Mouse (Mus musculus): Measurements from ENCODE around the gene Ccnj.
A peak's percentile ranks its signal among the peaks of the same experiment; 100 is the strongest.

Ccnj gene

DNA sequence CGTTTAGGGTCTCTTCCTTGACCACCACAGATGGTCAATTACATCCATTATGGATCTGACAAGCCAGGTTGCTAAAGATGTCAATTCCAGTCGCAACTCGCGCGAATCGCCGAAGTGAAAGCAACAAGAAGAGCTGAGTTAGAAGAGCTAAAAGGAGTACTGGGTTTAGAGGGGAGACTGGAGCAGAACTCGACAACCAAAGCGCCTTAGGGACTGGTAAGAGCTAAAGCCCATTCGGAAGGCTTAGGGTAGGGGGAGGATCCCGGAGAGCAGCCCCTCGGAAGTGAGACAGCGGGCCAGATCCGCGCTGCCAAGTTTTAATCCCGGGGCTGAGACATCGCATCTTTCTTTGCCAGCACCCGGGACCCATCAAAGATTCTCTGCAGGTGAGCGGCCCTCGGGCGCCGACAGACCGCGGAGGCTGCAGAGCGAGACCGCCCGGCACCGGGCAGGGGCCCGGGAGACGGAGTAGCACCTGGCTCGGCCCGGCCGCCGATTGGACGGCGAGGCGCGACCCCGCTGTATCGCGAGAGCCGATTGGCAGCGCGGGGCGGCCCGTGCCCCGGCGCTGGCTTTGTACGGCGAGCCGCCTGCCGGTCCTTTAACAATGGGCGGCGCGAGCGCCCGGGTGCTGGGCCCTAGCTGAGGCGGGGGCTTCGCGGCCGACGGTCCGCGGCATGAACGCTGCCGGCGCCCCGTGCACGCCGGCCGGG lies at the start of gene Ccnj:
Ccnj (plus strand) TSS at position 577 of the 713 bp plus-strand sequence.
- DNase-seq, result peak; percentile 94

DNA sequence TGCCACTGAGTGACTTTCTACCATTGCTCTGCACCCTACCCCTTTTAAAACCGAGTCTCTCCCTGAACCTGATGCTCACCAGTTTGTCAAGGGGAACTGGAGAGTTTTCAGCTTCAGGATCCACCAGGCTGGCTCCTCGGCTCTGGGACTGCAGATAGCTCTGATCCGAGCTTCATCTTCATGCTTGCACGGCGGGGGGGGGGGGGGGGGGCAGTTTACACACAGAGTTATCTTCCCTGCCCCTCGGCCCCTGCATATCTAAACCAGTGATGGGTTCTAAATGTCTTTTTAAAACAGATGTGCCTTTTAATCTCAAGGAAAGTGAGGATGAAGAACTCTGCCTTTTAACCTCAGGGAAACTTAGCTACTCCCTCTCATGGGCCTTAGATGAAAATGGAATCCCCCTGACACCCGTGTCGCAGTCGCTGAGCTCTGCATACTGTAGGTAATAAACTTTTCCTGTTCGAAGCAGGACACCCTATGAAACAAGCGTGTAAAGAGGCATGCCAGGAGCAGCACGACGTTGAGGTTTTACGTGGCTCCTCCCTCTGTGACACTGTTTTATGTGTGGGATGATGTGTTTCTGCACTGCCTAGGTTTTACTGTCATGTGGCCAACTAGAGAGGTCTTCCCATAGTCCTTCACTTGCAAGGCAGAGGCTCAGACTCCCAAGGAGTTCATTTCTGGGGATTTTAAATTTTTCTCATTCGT lies 42.9 kb upstream of the Ccnj start:
- DNase-seq, result no peak

DNA sequence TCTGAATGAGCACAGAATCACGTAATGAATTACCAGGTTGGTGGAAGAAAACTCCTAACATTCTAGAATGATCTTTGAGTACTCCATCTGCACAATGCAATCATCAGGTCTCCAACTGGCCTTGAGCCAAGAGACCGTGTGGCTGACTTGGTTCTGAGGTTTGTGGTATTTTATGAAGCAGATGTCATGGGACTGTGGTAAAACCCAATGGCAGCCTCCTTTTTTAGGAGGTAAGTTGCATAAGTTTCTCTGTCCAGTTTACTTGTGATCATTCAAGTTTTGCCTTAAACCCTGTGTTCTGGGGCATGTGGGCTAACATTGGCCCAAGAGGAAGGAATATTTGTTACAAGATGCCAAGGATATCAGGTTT lies 42.4 kb upstream of the Ccnj start:
- no peak for DNase-seq

DNA sequence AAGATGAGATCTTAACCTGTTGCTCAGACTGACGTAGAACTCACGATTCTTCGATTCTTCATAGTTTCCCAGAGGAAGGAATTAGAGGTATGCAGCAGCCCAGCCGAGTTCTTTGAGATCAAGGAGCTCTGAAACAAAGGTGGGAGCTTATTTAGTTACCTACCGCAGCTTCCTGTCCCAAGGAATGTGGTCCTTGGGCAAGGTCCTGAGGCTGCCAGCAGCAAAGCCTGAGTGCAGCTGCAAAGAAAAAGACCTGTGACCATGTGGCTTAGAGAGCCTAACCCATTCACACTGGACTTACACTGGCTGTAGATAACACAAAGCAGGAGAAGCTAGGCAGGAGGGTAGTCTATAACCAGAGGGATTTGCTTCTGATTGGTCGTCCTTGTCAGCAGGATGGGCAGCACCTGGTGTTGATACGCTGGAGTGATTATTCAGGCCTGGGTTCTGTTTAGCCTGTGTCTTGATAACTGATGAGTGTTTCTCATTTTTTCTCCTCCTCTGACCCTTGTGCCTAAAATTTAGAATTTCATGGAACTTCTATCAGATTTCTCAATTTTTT lies 25.8 kb upstream of the Ccnj start:
- no peak for DNase-seq

DNA sequence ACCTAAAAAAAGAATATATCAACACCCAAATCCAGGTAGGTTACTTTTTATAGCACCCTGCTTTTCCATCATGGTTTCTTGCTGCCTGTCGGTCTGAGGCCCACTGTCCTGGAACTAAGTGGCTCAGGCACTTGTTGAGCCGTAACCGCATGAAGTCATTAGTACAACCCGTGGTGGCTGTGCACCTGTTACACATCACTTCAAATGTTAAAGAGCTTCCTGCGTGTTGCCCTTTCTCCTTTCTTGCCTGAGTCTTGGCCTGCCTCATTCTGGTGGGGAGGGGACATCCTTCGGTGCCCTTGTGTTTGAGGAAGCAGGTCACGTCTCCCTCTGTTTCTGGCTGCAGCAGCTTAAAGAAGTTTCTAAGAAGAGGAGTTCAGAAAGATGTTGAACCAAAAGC lies 21.2 kb upstream of the Ccnj start:
- DNase-seq, result no peak

DNA sequence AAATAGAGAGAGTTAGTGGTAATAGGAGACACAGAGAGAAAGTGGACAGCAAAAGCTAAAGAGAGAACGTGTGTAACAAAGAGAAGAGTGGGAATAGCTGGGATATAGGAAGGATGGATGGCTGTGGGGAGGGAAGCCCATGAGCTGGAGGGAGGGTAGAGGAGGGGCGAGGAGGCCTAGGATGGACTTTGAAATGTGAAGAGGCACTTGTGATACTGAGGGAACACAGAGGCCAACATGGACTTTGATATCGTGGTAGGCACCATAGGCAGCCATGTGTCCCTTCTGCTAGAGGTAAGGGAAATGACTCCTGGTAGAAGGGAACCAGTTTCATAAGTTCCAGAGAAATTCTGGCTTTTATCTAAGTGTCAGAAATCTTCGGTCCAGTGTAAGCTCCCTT lies 19.2 kb upstream of the Ccnj start:
- no peak for DNase-seq

DNA sequence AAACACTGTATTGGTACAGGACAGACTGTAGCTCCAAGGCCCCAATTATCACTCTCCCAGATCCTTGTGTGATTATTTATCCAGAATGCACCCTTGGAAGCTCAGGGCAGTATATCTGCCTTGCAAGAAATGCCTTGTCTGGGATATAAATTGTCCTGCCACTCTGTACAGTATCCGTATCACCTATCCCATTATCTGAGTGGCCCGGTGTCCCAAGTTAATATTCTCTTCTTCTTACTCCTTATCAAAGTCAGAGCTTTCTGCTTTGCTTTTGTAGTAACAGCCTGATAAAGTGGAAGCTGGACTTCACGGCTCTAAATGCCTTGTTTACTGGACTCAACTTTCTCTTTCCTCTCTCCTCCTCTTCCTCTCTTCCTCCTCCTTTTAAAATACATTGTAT lies 18.3 kb upstream of the Ccnj start:
- DNase-seq, result no peak

DNA sequence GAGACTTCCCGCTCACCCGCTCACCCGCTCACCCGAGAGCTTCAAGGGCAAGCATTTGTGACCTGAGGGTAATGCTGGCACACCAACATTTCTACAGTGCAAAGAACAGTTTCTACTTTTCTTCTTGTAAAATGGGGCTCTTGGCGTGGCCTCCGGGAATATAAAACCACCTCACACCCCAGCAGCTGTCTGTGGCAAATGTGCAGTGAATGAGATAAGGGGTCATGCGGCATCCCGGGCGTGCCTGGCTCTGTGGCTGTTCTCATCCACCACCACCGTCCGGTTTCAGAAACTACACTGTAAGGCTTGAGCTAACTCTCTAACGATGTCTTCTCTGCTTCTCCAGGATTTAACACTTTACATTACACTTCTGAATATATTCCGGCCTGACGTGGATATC lies 17.7 kb upstream of the Ccnj start:
- DNase-seq, result no peak

DNA sequence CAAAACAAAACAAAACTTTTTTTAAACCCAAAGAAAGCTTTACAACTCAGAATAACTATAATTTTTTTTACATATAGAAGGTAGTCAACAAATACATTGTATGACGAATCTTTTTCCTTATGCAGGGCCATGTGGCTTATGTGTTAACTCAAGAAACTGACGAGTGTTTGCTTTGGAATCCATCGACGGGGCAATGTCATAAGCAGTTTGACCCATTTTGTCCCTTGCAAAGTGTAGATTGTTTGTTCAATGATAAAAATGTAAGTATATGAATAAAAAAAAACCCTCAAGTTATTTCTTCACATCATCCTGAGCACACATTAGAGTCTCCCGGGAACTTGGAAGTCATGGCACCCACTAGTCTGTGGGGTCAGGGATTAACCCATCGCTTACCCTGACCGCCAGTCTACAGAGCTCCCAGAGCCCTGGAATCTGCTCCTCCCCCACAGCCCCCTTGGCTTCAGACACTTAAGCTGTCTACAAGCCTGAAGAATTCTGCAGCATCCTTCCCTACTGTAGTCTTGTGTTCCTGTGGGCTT lies 15.4 kb upstream of the Ccnj start:
- DNase-seq, result no peak

DNA sequence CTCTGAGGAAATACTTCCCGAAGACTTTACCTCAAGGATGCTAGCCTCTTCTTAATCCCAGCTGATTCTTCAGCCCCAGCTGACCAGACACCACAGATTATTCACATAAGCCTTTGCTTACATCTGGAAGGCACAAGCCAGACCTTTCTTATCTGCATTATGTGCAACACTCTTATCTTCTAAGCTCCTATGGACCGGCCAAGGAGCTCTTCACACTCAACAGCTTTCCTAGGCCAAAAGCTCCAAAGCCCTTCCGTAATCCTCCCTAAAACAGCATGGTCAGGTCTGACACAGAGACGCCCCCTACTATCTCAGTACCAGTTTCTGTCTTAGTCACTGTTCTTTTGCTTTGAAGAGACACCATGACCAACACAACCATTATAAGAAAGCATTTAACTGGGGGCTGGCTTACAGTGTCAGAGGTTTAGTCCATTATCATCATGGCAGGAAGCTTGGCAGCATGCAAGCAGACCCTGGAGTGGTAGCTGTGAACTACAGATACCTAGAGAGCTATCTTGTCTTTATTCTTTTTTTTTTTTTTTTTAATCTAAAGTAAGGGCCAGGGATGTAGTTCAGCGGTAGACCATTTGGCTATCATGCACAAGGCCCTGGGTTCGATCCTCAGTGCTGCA lies 13.1 kb upstream of the Ccnj start:
- no peak for DNase-seq

DNA sequence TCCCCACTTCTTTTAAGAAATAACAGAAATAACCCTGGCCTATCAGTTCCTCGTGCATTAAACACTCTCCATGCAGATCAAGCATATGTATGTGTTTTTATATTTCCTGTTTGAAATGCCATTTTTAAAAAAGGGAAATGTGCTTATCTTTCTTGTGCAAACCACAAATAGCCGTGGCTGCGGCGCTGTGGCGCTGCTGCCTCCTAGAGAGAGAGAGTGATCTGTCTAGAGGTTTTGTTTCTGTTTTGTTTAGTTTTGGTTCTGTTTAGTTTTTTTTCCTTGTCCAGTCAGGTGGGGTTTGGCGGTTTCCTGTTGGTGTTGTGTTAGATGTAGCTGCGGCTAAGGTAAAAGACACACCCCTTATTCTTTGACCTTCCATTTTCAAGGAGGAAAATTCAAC lies 12.3 kb upstream of the Ccnj start:
- DNase-seq, result no peak

DNA sequence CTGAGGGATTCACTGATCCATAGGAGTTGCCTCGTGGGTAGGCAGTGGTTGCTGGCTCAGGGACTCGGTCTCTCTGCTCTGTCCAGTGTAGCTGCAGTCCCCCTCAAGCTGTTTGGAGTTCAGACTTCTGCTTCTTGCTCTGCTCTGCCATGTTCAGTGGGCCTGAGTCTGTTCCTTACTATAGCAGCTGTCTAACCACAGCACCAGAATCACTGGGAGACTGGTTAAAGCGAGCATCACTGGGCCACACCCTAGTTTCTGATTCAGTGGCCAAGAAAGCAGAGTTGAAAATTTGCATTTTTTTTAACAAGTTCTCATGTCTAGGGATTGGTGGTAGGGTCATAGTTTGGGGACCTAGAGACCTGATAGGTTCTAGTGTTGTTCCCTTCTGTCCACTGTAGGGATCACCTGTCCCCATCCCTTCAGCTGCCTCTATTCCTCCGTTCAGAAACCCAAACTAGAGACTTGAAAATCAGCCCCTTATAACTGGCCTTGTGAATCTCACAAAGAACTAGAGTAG lies 9.7 kb upstream of the Ccnj start:
- DNase-seq, result no peak

DNA sequence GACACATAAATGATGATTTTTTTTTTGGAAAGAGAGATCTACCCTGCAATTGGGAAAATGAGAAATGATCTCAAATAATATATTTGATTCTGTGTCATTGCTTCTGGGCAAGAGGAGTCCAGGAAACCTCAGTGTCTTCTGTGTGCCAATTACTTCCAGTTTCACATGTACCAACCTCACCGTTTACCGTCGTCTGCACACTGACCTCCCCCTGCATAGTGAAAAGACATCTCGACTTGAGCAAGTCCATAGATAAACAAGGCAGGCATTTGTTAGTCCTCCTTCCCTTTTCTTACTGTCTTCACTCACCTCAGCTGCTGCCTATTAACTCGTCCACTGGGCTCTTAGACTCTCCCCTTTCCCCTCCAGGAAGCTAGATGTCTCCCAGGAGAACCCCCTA lies 5.4 kb upstream of the Ccnj start:
- no peak for DNase-seq

DNA sequence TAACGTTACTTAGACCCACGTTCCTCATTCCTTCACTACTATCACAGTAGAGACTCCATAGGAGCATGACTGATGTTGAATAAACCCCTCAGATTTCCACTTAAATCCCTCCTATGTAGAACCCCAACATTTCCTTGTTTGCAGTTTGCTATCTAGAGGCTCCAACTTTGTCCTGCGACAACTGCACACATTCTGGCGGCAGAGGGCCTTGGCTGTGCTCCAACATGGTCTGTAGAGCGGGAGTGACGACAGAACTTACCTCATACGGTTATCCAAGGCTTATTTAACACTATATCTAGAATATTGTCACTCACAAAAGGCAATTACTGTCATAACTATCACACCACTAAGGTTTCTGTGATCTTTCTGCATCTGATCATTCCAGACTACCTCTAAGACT lies 4.3 kb upstream of the Ccnj start:
- DNase-seq, result no peak

DNA sequence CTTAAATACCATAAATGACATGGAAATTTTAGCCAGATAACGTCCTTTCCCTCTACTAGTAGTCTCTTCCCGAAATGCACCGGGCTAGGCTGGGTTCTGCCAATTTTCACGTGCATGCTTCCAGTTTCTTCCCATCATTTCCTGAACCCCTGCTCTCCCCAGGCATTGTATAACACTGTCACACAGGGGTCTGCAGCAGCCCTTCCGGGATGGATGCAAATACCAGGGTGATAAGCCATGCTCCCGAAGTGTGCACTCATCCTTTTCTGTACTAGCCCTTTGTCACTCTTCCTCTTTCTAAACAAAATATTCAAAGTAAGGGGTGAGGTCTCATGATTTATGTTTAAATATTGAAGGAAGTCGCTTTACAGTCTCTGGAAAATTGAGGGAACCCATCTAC lies 881 bp upstream of the Ccnj start:
- DNase-seq, result no peak

DNA sequence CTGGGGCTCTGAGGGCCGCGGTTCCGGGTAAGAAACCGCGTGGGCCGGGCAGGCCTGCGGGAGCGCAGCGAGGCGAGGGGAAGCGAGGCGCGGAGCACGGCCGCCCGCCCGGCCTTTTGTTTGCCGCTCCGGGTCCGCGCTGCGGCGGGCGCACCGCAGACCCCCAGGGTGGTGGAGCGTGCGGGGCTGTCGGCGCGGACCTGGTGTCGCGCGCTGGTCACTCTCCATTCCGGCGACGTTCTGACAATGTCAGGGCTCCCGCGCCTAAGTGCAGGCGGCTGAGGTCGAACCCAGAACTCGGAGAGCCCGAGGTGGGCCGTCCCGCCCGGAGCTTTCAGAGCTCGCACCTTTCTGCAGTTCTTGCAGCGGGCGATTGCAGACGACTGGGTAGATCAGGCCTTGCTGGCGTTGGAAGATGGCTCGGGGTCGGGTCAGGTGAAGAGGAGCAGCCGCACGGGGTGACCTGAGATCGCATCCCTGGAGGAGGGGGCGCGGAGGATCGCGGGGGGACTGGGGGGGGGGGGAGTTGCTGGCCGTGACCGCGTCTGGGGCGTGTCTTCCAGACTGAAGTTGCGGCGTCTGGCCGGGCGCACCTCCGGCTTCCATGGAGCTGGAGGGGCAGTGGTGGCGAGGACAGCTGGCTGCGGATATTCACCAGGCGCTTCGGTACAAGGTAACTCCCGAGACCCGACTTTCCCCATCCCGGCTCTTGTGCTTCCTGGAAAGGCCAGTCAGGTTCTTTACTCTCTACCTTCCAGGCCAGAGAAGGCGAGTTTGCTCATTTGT lies 530 bp downstream of the Ccnj start:
- peak; percentile 13 for DNase-seq

DNA sequence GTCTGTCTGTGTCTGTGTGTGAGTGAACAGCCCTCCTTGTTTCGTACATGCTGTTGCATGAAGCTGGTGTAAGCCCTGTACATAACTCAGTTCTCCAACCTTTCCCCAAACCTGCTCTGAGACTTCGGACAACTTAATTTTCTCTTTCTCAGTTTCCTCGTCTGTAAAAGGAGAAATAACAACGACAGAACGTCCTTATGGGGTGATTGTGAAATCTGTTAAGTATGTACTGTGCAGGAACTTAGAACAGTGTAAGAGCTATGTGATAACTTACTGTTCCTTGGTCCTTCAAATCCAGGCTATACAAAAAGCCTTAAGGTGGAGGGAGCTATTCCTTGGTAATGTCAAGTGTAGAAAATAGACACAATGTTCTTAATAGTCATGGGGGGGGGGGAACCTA lies 1.3 kb downstream of the Ccnj start:
- DNase-seq, result no peak

DNA sequence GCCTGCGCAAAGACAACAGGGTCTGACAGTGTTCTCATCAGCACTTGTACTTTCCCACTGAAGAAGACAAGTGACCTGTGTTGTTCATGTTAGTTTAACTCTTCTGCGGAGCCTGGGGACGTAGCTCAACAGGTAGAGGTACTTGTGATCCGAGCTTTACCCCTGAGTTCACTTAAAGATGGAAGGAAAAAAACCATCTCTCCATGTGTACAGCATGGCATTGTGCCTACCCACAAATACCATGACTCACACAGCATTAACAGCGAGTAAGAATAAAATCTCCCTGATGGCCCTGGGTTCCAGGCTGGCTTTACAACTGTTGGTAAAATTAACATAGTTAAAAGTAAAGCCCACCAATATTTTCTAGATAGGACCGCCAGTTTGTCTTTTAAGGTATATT lies 3.4 kb downstream of the Ccnj start:
- DNase-seq, result no peak

DNA sequence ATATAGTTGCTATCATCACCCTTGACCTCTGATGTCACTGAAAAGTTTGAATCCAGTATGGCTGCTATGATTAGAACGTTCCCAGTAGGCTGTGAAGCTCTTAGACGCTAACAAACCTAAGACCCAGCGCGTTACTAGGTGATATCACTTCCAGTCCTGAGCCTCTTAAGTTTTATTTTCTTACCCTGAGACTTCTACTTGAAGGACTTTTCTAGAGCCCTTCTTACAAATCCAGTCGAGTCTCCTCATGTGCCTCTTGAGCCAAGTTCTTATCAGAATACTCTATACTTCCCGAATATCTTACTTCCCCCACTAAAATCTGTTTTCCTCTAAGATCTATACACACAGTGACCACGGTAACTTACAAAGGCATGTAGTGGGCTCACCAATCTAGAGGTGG lies 7.1 kb downstream of the Ccnj start:
- DNase-seq, result no peak

DNA sequence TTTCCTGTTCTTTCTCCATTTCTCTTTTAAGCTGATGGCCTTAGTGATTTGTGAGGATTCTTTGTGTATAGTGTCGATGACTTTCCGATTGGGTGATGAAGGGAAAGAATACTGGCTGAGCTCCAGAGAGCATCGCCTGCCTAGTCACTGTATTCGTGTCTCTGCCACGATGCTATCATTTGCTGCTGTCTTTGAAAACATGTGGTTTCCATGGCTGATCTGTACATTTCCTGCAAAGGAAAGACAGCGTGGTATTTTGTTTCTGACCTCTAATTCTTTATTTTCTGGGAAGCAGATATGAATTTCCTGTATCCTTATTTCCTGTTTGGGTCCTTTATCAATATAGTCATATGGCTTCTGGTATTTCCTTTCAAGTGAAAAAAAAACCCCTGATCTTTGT lies 9.2 kb downstream of the Ccnj start:
- DNase-seq, result no peak

DNA sequence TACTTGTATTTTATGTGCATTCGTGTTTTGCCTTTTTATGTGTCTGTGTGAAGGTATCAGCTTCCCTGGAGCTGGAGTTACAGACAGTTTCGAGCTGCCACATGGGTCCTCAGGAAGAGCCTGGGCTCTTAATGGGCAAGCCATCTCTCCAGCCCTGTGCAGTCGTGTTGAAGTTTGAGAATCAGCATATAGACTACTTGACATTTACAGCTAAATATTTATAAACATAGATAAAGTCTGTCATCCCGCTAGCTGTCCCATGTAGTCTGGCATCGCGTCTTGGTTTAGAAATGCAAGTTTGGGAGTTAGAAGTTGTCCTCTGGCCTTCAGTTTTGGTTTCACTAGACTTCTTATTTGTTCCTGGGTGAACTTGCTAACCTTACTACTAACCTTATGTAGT lies 10.0 kb downstream of the Ccnj start:
- no peak for DNase-seq

DNA sequence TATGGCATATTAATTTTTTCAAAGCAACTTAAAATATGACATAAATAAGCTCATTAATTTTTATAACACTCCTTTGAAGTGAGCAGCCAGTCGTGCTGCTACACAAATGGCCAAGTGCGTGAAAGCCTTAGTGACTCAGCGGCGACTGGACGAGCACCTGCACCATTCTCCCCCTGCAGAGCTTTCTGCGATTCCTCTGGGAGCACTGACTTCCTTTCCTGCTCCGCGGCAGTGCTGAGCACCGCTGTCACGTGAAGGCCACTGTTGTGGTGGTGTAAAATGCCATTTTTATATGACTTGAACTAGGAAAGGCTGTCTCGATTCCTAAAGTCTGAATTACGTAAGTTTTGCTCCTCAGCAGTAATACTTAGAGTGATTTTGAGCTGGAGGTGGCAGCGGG lies 10.5 kb downstream of the Ccnj start:
- no peak for DNase-seq

DNA sequence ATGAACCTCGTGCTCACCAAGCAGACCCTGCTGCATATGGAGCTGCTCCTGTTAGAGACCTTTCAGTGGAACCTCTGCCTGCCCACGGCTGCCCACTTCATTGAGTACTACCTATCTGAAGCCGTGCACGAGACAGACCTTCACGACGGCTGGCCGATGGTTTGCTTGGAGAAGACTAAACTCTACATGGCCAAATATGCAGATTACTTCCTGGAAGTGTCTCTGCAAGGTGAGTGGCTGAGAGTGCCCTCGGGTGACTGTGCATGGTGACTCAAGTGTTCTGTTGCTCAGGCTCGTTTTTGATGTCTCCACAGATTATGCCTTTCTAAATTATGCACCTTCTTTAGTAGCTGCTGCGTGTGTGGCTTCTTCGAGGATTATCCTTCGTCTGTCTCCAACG lies 13.7 kb downstream of the Ccnj start:
- DNase-seq, result no peak
